Mouse (Mus musculus) cerebellum, adult 2 months (tissue): ENCODE data around the gene Wnt3. TPM values are rescaled to one million over a fixed set of nuclear protein-coding genes. Genes with fewer than 3 reads are reported as not detected.

Experiments
- DNase-seq, 2 experiments: peaks; one replicate each; pipeline ENCODE4 v3.0.0; 2021
- H3K27ac ChIP-seq: fragments of 200-500 bp; 2 replicates; pipeline ENCODE4 v1.5.1; 2012; ENCODE audit warnings: low read length, control low read depth, inconsistent platforms; ENCODE audit not compliant: insufficient read depth
- H3K27me3 ChIP-seq: fragments of 200-500 bp; 2 replicates; pipeline ENCODE4 v1.6.1; 2012; ENCODE audit warnings: inconsistent platforms, mild to moderate bottlenecking, low read length, moderate library complexity; ENCODE audit not compliant: control insufficient read depth, insufficient read depth
- H3K4me1 ChIP-seq: fragments of 200-500 bp; 2 replicates; pipeline ENCODE4 v1.6.1; 2011; ENCODE audit warnings: low read length; ENCODE audit not compliant: control insufficient read depth, insufficient read depth
- H3K4me3 ChIP-seq: fragments of 200-500 bp; replicated peaks from 2 replicates; pipeline ENCODE3; 2011; ENCODE audit warnings: mild to moderate bottlenecking, low read depth, low read length, control low read depth; ENCODE audit not compliant: insufficient read depth
- CTCF ChIP-seq: fragments of 200-500 bp; IDR thresholded peaks from 2 replicates; pipeline ENCODE4 v1.5.1; 2011; ENCODE audit warnings: low read depth, mild to moderate bottlenecking, control low read depth, low read length, moderate library complexity, borderline replicate concordance; ENCODE audit not compliant: insufficient read depth
- POLR2A ChIP-seq: fragments of 200-500 bp; IDR thresholded peaks from 2 replicates; pipeline ENCODE4 v1.6.1; 2011; ENCODE audit warnings: low read length, control low read depth, borderline replicate concordance; ENCODE audit not compliant: insufficient read depth
- WGBS: fragments of 180-500 bp; shearing (Covaris S2); methylation state at CpG from one replicate; pipeline ENCODE4 v1.1.7; 2018; 5-methylcytosine and 5-hydroxymethylcytosine counted together
- polyA plus RNA-seq: library from polyadenylated mRNA; depleted of rRNA; stranded (reverse); fragments of >200 nt; gene quantifications from 2 replicates; pipeline ENCODE4 v1.2.3, GENCODE M21; 2012

Gene Wnt3
- polyA plus RNA-seq, 1 experiment = 13.6 TPM

- no peaks in the 10 kb centered on the region for H3K4me1 ChIP-seq
- DNase-seq = no peak
- TF ChIP-seq CTCF = no peak
- no peak for TF ChIP-seq POLR2A
- no peak overlapping the region for H3K27ac ChIP-seq
- no peaks in the 10 kb centered on the region for H3K27me3 ChIP-seq
- 31% methylated on average over 6 of the region's 6 CpGs for WGBS
- no peak overlapping the region for H3K4me3 ChIP-seq
Measured at GRCm38 (mm10) chr11:103764601-103765000, 9.3 kb upstream of the Wnt3 start.

GRCm38 (mm10) chr11:103765556-103766011 is 8.4 kb upstream of the Wnt3 start:
- DNase-seq = no peak
- H3K27ac ChIP-seq = no peak overlapping the region
- no peaks in the 10 kb centered on the region for H3K27me3 ChIP-seq
- no peak for TF ChIP-seq CTCF
- no peak for TF ChIP-seq POLR2A
- no peak overlapping the region for H3K4me3 ChIP-seq
- no peaks in the 10 kb centered on the region; the same call in 1 of the 2 replicates for H3K4me1 ChIP-seq
- 32% methylated on average over 6 of the region's 6 CpGs for WGBS

DNA sequence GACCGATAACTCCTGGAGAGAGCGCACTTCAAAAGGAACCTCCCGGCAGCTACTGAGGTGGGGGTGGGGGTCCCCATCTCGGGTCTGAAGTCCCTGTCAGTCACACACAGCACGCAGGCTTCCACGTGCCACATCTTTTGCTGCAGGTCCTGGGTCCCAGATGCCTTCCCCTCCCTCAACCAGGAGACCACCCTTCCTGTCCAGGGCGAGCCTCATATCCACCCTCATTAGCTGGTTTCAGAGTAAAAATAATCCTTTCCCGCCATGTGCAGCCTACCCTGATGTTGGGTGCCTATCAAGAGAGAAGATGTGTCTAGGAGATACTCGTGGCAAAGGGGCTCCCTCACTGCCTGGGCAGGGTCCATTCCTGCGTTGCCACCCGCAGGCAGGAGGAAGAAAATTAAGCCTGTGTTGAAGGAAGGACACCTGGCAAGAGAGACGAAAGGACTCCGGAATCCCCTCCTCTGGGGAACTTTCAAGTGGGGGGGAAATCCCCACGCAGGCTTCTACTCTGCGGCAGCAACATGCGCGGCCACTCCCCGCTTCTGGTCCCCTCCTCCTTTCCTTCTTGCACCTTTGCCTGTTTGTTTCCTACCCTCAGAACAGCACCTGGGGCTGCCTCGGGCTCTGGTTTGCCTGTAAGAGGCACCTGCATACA is 2.7 kb upstream of the Wnt3 start:
- H3K27me3 ChIP-seq = peaks cover 12% of the 10 kb centered on the region; the same call in 1 of the 2 replicates
- no peak overlapping the region for H3K27ac ChIP-seq

GRCm38 (mm10) chr11:103772505-103773386 is 1.2 kb upstream of the Wnt3 start:
- peaks cover 12% of the 10 kb centered on the region; the same call in 1 of the 2 replicates for H3K27me3 ChIP-seq
- DNase-seq = no peak
- peak overlapping the region; percentile 50 for H3K4me3 ChIP-seq
- 7% methylated on average over 23 of the region's 23 CpGs for WGBS
- no peak overlapping the region for H3K27ac ChIP-seq
- H3K4me1 ChIP-seq = peaks cover 7% of the 10 kb centered on the region
- TF ChIP-seq POLR2A (no peak), CTCF (no peak)

More for the DNA sequence above, 2.7 kb upstream of the Wnt3 start:
- 9% methylated on average over 19 of the region's 19 CpGs for whole genome bisulfite sequencing
- H3K4me3 ChIP-seq = no peak overlapping the region
- H3K4me1 ChIP-seq = peaks cover 7% of the 10 kb centered on the region
- DNase-seq = no peak
- no peak for TF ChIP-seq POLR2A

- Histone ChIP-seq H3K4me3 (peak overlapping the region; percentile 50), H3K27me3 (peaks cover 12% of the 10 kb centered on the region; the same call in 1 of the 2 replicates), H3K27ac (no peak overlapping the region), H3K4me1 (peaks cover 7% of the 10 kb centered on the region)
- 6% methylated on average over 19 of the region's 19 CpGs for WGBS
- DNase-seq = no peak
- no peak for TF ChIP-seq CTCF
- TF ChIP-seq POLR2A = no peak
Measured at GRCm38 (mm10) chr11:103774228-103774530, 229 bp downstream of the Wnt3 start.

DNA sequence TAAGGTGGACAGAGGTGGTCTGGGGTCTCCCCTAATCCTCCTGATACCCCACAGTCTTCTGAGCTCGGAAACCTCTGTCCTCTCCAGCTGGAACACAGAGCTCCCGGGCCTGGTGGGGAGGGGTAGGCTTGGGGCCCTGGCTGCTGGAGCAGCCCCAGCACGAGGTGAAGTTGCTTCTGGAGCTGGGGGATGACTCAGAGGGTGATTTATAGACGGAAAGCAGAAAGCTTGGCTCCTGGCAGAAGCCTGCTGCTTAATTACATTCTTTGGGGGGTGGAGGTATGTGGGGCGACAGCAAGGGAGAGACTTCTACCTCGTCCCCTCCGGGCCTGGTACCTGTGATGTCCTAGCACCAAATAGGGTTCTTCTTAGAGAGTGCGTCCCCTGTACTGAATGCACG is 6.2 kb downstream of the Wnt3 start:
- Histone ChIP-seq H3K4me3 (no peak overlapping the region), H3K27me3 (no peaks in the 10 kb centered on the region; the same call in 1 of the 2 replicates), H3K27ac (no peak overlapping the region), H3K4me1 (no peaks in the 10 kb centered on the region)
- DNase-seq = no peak
- 66% methylated on average over 9 of the region's 9 CpGs for WGBS
- TF ChIP-seq POLR2A (no peak), CTCF (no peak)

- 31% methylated on average over 5 of the region's 5 CpGs for WGBS
- TF ChIP-seq POLR2A (no peak), CTCF (no peak)
- H3K4me3 ChIP-seq = no peak overlapping the region
- no peaks in the 10 kb centered on the region for H3K27me3 ChIP-seq
- no peak overlapping the region for H3K27ac ChIP-seq
- peak; percentile 32 to 54 for DNase-seq
- no peaks in the 10 kb centered on the region; the same call in 1 of the 2 replicates for H3K4me1 ChIP-seq
Measured at GRCm38 (mm10) chr11:103789951-103790350, 16.0 kb downstream of the Wnt3 start.

DNA sequence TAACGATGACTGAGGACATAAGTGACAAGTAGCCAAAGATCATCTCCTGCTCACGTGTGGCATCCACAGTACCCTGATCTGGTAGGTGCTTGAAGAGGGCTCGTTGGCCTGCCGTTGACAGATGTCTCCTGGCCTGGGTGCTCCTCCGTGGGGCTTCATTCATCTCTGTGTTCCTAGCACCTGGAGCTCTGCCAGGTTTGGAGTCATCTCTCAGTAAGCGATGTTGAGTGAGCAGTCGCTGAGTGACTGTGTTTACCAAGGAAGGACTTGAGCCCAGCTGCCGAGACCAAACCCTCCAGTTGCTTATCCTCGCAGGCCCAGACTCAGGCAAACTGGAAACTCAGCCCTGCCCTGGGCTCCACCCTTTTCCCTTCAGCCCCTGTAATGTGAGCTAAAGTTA is 27.2 kb downstream of the Wnt3 start:
- no peak for DNase-seq

More for the DNA sequence above, 27.2 kb downstream of the Wnt3 start:
- Histone ChIP-seq H3K27me3 (no peaks in the 10 kb centered on the region), H3K4me3 (no peak overlapping the region), H3K4me1 (peaks cover 18% of the 10 kb centered on the region), H3K27ac (no peak overlapping the region)
- TF ChIP-seq POLR2A (no peak), CTCF (no peak)
- 46% methylated on average over 9 of the region's 9 CpGs for WGBS
